Mouse (Mus musculus): ENCODE results near the gene Gm3424.
"Not testable (repeated sequence)": the region's sequence is repeated elsewhere in the genome, so short reads cannot be mapped to it uniquely, and the experiment has no call there.

The Gm3424 gene

DNA sequence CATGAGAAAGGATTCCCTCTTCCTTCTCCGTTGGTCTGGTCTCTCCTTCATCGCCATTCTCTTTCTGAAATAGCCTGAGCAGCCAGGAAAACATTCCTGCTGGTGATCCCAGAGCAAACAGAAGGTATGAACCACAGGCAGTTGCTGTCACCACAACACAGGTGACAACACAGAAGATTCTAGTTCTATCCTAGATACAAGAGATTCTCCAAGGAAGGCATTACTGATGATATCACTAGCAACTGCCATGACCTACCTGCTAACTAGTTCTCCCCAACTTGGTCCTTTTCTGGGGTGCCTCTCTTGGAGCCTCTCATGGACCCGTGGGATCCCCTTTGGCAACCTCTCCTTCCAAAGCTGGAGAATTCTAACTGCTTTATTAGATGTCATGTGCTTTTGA lies at the start of gene Gm3424:
Gene Gm3424 (minus strand): TSS at position 101 of the 400 bp plus-strand sequence.
- not testable (repeated sequence) for DNase-seq (ENCODE audit: low read depth)

DNA sequence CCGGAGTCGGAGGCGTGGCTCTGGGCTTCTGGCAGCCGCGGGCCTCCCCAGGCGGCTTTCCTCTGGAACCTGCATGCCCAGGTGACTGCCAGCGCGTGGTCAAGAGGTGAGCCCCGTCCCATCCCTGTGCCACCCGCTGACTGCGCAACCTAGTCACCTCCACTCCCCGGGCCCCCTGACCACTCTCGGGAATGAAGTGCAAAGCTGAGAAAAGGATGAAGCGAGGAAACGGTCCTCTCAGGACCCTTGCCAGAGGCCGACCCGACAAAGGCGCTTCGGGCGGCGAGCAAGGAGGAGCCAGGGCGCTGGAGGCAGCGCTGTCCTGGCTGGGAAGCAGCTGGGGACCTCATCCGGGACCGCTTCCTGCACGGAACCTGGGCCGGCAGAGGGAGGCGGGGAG lies 49.7 kb upstream of the Gm3424 start:
- DNase-seq (ENCODE audit: low read depth) = not testable (repeated sequence)

DNA sequence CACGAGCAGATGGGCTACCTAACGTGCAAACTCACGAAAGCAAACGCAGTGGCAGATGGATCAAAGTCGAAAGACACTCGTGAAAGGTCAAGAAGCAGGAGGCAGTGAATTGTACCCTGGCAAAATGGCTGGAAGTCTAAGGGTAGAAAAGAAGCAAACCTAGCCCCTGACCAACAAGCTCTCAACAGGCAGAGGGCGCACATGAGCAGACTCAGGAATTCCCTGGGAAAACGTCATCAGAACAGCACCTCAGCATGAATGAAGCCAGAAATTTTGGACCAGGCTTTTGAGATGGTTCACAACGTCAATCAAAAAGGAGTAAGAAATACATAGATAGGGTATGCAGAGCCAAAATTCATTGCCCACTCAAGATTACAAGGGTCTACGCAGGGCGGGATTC lies 49.0 kb upstream of the Gm3424 start:
- not testable (repeated sequence) for DNase-seq (ENCODE audit: low read depth)

DNA sequence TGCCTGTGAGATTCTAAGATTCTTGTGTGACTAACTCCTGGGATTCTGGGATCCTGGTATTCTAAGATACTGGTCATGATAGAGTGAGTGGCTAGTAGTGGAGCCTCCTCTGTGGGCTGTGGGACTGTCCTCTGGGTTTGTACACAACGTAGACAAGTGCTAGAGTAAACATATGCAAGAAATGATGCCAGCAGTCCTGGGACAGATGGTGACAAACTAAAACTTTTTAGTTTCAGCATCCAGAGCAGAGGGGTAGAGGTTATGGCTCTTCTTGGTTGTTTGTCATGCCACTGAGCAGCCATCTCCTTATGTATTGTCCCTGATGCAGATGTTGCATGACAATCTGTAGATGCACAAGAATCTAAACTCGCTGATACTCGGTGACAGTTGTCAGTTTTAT lies 25.8 kb upstream of the Gm3424 start:
- DNase-seq (ENCODE audit: low read depth) = not testable (repeated sequence)

DNA sequence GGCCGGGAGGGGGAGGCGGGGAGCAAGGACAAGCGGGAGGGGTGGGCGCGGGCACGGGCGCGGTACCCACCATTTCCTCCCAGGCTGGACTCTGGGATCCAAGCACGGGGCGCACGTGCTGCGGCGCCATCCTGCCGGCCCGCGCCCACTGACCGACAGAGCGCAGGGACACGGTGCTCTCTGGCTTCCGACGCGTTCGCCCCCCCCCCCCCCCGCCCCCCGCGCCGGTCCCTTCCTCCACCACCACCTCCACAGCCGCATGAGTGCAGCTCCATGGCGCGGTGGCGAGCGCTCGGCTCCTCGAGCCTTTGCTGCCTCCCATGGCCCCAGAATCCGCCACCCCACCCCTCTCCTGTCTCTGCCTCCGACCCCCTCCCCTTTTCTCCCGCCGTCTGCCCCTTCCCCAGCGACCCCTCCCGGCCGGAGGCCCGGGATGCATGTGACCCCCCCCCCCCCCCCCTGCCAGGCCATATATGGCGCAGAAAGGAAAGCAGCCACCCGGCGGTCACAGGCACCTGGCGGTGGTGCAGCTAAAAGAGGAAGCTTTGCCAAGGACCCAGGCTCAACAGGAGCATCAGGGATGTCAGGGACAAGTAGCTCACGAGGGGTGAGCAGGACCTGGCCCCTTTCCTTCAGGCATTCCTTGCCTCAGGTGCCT lies 17.3 kb downstream of the Gm3424 start:
- not testable (repeated sequence) for DNase-seq (ENCODE audit: low read depth)

DNA sequence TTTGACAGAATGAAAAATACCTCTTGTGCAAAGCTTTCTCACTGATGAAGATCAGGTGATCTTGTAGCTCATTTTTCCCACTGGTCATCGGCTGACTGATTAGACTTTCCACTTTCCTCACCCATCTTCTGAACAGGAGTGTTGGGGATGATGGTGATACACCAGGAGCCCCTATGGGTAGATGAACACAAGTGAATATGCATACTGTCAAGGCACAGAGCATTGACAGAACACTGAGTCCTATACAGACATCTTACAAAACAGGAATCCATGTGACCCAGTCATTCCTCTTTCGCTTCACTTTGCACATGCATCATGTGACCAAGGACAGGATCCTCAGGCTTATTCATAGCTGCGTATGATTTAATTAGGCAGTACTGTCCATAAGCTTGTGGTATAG lies 22.2 kb downstream of the Gm3424 start, which contains the start of gene Gm3383:
Gene Gm3383 (minus strand): TSS at position 101 of the 400 bp plus-strand sequence.
- DNase-seq (ENCODE audit: low read depth) = not testable (repeated sequence)

Data from c-Kit-positive CD71-positive TER-119-negative erythroid progenitor cells, embryonic 14.5 days (primary cell).